Mouse (Mus musculus) myocyte (in vitro differentiated cells): ENCODE results near the gene Gm19684.

Experiments
- MAX ChIP-seq: IDR thresholded peaks from one replicate; pipeline ENCODE4 v1.6.1; 2011; ENCODE audit warnings: low read depth, mild to moderate bottlenecking, control low read depth
- MYOD1 ChIP-seq, 3 experiments: IDR thresholded peaks; one replicate each; pipeline ENCODE4 v1.6.1; 2011; ENCODE audit warnings: control low read depth in 2 of 3, low read depth in 2 of 3, mild to moderate bottlenecking in 2 of 3, moderate library complexity in 1 of 3; ENCODE audit not compliant: insufficient read length in 2 of 3, control insufficient read depth in 1 of 3
- POLR2A ChIP-seq: IDR thresholded peaks from one replicate; pipeline ENCODE4 v1.6.1; 2011; ENCODE audit warnings: low read depth, mild to moderate bottlenecking, control low read depth, moderate library complexity; ENCODE audit not compliant: insufficient read length
- POLR2AphosphoS2 ChIP-seq: IDR thresholded peaks from one replicate; pipeline ENCODE4 v1.6.1; 2011; ENCODE audit warnings: low read depth, control low read depth; ENCODE audit not compliant: insufficient read length
- TCF3 ChIP-seq: IDR thresholded peaks from one replicate; pipeline ENCODE4 v1.6.1; 2011; ENCODE audit warnings: low read depth, control low read depth; ENCODE audit not compliant: insufficient read length
- USF1 ChIP-seq: IDR thresholded peaks from one replicate; pipeline ENCODE4 v1.6.1; 2011; ENCODE audit warnings: low read depth, mild to moderate bottlenecking, control low read depth, moderate library complexity

GRCm38 (mm10) chr17:36161129-36162051, 39.9 kb downstream of the Gm19684 start:
- TF ChIP-seq POLR2A (no peak), TCF3 (no peak), POLR2AphosphoS2 (no peak), MYOD1 (IDR thresholded peaks at IDR 0.05; ENCODE audit: control insufficient read depth in 1 of 3, insufficient read length in 2 of 3, low read depth in 2 of 3) (no peak), USF1 (no peak), MAX (no peak)
